Mouse (Mus musculus) spleen, adult 2 months (tissue): ENCODE data around the gene Csf2.

Experiments used
- CTCF ChIP-seq: fragments of 200-500 bp; IDR thresholded peaks from 2 replicates; pipeline ENCODE4 v1.5.1; 2011; ENCODE audit warnings: mild to moderate bottlenecking, inconsistent platforms; ENCODE audit not compliant: insufficient read depth, insufficient read length, insufficient replicate concordance; ENCODE audit errors: extremely low read depth
- POLR2A ChIP-seq: fragments of 200-500 bp; IDR thresholded peaks from 2 replicates; pipeline ENCODE4 v1.6.1; 2011; ENCODE audit warnings: low read depth, low read length, inconsistent platforms

DNA sequence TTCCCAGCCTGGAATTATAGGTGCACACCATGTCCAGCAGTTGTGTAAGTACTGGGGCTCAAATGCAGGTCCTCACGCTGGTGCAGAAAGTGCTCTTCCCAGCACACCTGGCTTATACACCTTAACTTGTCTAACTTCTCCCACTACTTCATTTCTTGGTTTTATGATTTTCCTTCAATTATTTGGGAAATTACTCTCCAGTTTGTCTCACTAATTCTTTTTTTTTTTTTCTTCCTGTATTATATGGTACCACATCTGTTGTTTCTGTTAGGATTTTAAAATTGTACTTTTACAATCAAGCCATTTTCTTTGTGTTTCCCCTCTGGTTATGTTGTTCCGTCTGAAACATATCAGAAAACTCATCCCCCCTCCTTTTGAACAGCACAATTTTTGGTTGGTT is 44.7 kb downstream of the Csf2 start:
- TF ChIP-seq CTCF (no peak), POLR2A (no peak)
